Mouse (Mus musculus) neural tube, embryonic 12.5 days (tissue): ENCODE measurements around the gene Prkab1. TPM values are rescaled to one million over a fixed set of nuclear protein-coding genes. Genes with fewer than 3 reads are reported as not detected.

ENCODE experiments used
- ATAC-seq: fragments of 200-750 bp; cut with Nextera tagmentation; 2 replicates; pipeline ENCODE4 v1.8.0; 2017; ENCODE audit warnings: low read depth, mild to moderate bottlenecking, moderate TSS enrichment, moderate library complexity; ENCODE audit not compliant: low FRiP score
- H3K27ac ChIP-seq: fragments of 300-500 bp; sonication (generic); 2 replicates; pipeline ENCODE4 v1.5.1; 2016
- H3K27me3 ChIP-seq: fragments of 300-500 bp; sonication (generic); replicated peaks from 2 replicates; pipeline ENCODE4 v1.6.1; 2016; ENCODE audit warnings: mild to moderate bottlenecking
- H3K36me3 ChIP-seq: fragments of 300-500 bp; sonication (generic); 2 replicates; pipeline ENCODE4 v1.6.1; 2016; ENCODE audit warnings: mild to moderate bottlenecking
- H3K4me1 ChIP-seq: fragments of 300-500 bp; sonication (generic); 2 replicates; pipeline ENCODE4 v1.6.1; 2016
- H3K4me2 ChIP-seq: fragments of 300-500 bp; sonication (generic); replicated peaks from 2 replicates; pipeline ENCODE4 v1.6.1; 2016; ENCODE audit warnings: mild to moderate bottlenecking
- H3K4me3 ChIP-seq: fragments of 300-500 bp; sonication (generic); 2 replicates; pipeline ENCODE4 v1.5.1; 2016
- H3K9ac ChIP-seq: fragments of 300-500 bp; sonication (generic); 2 replicates; pipeline ENCODE4 v1.6.1; 2016; ENCODE audit warnings: mild to moderate bottlenecking
- H3K9me3 ChIP-seq: fragments of 300-500 bp; sonication (generic); 2 replicates; pipeline ENCODE4 v1.6.1; 2016; ENCODE audit warnings: mild to moderate bottlenecking
- WGBS: fragments of 180-500 bp; shearing (Covaris S2); methylation state at CpG from one replicate; pipeline ENCODE4 v1.1.7; 2016; 5-methylcytosine and 5-hydroxymethylcytosine counted together
- polyA plus RNA-seq: library from polyadenylated mRNA; unstranded; fragments of >200 nt; fragmentation: Nextera tagmentation; extraction: Ambion mirVana; gene quantifications from 2 replicates; pipeline ENCODE4 v1.2.1, GENCODE M21; 2016

The Prkab1 gene
- polyA plus RNA-seq, 1 experiment from 2014 or later, result 62.2 TPM

DNA sequence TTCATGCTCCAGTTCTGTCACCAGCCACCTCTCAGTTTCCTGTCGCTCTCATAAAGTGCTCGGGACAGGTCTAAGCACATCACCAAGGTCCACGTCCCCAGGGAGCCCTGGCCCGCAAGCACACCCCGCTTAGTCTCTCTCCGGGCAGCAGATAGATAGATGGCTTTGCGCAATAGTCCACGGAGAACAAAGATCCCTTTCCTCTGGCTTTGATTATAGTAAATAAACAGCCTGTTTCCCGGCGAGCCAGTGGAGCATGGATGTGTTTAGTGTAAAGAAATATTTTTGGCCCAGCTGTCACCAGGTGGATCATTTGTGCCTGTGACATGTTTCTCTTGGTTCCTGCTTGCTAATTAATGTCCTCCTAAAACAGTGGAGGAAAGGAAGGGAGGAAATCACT, 47.0 kb downstream of the Prkab1 start:
- H3K9me3 ChIP-seq, result no peaks in the 10 kb centered on the region
- H3K4me1 ChIP-seq, result no peaks in the 10 kb centered on the region
- no peaks in the 10 kb centered on the region for H3K27me3 ChIP-seq
- H3K27ac ChIP-seq, result no peak overlapping the region
- ATAC-seq, result no peak
- 73% methylated on average over 10 of the region's 10 CpGs for WGBS
- no peak overlapping the region for H3K9ac ChIP-seq
- H3K36me3 ChIP-seq, result peaks cover 35% of the 10 kb centered on the region
- no peak overlapping the region for H3K4me2 ChIP-seq
- H3K4me3 ChIP-seq, result no peak overlapping the region

DNA sequence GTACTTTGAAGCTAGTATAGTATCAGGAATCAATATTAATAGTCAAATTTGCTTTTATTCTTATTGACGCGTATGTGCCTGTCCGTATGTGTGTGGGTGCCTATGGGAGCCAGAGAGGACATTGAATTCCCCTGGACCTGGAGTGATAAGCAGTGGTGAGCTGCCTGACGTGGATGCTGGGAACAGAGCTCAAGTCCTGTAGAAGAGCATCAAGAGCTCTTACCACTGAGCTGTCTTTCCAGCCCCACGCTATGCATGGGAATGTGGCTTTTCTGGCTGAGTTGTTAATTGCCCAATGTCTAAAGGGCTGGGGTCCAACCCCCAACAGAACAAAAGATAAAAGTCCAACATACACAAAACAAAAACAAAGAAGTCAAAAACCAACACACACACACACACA, 47.9 kb downstream of the Prkab1 start:
- no peak overlapping the region for H3K9ac ChIP-seq
- ATAC-seq, result no peak

DNA sequence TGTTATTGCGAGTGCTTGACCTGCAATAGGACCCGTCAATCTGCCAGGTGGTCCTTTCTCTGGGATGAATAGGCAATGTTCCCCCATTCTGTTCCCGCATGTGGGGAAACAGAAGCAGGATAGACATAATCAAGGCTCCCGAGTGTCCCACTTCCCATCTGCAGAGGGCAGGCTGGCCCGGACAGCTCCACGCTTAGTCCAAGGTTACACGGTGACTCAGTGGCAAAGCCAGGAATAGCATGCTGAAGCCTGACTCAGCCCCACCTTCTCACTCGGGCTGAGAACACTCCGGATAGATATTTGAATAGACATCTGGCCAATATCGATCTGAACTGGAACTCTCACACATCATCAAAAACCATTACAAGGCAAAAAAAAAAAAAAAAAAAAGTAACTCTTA, 48.6 kb downstream of the Prkab1 start:
- no peak overlapping the region for H3K27ac ChIP-seq
- no peak for ATAC-seq
- H3K4me3 ChIP-seq, result no peak overlapping the region
- no peaks in the 10 kb centered on the region for H3K4me1 ChIP-seq
- no peaks in the 10 kb centered on the region for H3K9me3 ChIP-seq
- no peak overlapping the region for H3K4me2 ChIP-seq
- H3K27me3 ChIP-seq, result no peaks in the 10 kb centered on the region
- 89% methylated on average over 10 of the region's 10 CpGs for WGBS
- H3K9ac ChIP-seq, result no peak overlapping the region
- peaks cover 34% of the 10 kb centered on the region for H3K36me3 ChIP-seq

More for the DNA sequence above, 47.9 kb downstream of the Prkab1 start:
- Histone ChIP-seq H3K9me3 (no peaks in the 10 kb centered on the region), H3K4me1 (no peaks in the 10 kb centered on the region), H3K27me3 (no peaks in the 10 kb centered on the region), H3K27ac (no peak overlapping the region), H3K4me3 (no peak overlapping the region), H3K36me3 (peaks cover 27% of the 10 kb centered on the region), H3K4me2 (no peak overlapping the region)
- 90% methylated on average over 5 of the region's 5 CpGs for WGBS

DNA sequence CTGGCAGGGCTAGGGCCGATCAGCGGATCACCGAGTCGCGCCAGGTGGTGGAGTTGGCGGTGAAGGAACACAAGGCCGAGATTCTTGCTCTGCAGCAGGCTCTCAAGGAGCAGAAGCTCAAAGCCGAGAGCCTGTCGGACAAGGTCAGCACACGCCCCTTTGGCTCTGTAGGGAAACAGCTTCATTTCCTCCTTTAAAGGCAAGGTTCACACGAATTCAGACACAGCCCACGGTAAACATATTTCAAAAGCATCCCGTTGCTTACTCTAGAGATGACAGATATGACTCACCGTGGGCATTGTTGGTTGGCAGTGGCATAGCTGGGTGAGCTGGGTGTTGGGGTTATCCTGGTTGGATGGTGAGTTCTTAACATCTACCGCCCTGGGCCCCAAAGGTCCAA, 53.1 kb downstream of the Prkab1 start:
- no peak overlapping the region for H3K4me3 ChIP-seq
- H3K4me2 ChIP-seq, result no peak overlapping the region
- WGBS, result 92% methylated on average over 15 of the region's 15 CpGs
- H3K9me3 ChIP-seq, result no peaks in the 10 kb centered on the region
- H3K9ac ChIP-seq, result no peak overlapping the region
- no peaks in the 10 kb centered on the region for H3K27me3 ChIP-seq
- peaks cover 39% of the 10 kb centered on the region for H3K36me3 ChIP-seq
- no peak overlapping the region for H3K27ac ChIP-seq
- no peak for ATAC-seq
- no peaks in the 10 kb centered on the region for H3K4me1 ChIP-seq

Other genes with a start within 250 kb of the Prkab1 start
- 25.1 and 28.4 TPM in 2 replicates for gene Cit, start 179.2 kb downstream of the Prkab1 start, polyA plus RNA-seq
- gene Tmem233, start 58.7 kb upstream of the Prkab1 start, polyA plus RNA-seq, result not detected in 2 replicates